Mouse (Mus musculus) liver, adult (tissue): ENCODE results near the gene Napa.

ENCODE experiments used
- GATA4 ChIP-seq: IDR thresholded peaks from 2 replicates; pipeline ENCODE4 v1.6.1; 2014; ENCODE audit warnings: mild to moderate bottlenecking, low read length; ENCODE audit not compliant: insufficient replicate concordance

The Napa gene

DNA sequence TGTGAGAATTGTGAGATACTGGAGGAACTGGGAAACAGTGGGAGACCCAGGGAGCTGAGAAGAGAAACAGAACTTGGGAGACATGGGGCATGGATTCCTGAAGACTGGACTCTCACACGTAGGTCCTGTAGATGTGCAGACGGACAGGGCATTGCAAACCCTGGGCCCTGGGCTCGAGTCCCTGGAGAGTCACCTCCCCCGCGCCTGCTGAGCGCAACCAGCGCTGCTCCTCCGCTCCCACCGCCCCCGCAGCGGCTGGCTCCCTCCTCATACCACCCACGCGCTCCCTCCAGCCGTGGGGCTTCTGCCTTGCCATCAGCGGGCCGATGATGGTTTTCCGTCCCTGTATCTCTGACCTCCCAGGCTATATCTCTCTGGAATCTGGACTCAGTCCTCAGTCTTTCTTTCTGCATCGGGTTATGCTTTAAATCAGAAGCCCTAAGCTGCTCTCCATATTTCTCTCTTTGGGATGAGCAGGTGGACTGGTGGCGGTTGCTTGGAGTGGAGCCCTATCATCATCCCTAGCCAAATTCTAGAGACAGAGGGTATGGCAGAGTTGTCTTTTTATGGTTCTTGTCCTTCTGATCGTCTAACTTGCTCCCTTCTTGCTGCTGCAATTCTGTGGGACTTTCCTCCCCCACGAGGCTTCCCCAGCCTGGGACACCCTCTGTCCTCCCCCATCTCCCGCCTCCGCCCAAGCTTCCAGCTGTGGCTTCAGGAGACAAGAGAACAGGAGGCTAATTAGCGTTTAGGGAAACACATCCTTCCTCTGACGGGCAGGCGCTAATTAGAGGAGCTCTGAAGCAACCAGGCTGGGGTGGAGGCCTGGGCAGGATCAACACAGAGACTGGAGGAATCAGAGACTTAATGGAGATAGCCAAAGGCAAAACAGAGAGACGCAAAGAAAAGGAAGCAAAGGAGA lies 48.5 kb downstream of the Napa start:
- no peak for TF ChIP-seq GATA4

GRCm38 (mm10) chr7:16147643-16148042 lies 49.4 kb downstream of the Napa start:
- no peak for TF ChIP-seq GATA4

- no peak for TF ChIP-seq GATA4
These were observed 51.0 kb downstream of the Napa start for GRCm38 (mm10) chr7:16149241-16149640.

DNA sequence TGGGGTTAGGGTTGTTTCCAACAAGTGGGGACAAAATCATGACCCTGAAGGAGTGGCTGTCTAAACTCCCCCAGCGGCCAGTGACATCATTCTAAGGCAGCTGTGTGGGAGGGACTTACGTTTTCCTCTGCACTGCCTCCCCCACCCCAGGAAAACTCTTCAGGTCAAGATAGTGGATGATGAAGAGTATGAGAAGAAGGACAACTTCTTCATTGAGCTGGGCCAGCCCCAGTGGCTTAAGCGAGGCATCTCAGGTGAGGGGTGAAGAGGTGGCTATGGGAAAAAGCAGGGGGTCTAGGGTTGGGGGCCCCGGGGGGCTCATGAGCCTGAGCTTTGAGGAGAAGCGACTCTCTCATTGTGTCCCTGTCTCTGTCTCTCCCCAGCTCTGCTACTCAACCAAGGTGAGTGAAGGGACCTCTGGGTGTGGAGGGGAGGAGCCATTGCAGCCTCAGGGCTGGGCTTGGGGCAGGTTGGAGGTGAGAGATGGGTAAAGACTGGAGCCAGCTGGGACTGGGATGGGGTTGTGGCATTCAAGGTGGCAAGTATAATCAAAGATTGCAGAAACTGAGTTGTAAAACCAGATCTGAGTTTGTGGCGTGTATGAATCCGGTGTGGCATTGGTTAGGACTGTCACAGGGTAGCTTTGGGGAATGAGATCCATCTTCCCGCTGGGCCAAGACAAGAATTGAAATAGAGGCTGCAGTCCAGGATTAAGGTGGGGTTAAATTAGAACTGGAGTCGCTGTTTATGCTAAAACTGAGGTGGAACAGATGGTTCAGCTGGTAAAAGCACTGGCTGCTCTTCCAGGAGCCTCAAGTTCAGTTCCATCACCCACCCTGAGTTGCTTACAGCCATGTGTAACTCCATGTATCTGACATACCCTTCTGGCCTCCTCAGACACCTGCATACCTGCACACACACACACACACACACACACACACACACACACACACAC lies 52.2 kb downstream of the Napa start:
- no peak for TF ChIP-seq GATA4

DNA sequence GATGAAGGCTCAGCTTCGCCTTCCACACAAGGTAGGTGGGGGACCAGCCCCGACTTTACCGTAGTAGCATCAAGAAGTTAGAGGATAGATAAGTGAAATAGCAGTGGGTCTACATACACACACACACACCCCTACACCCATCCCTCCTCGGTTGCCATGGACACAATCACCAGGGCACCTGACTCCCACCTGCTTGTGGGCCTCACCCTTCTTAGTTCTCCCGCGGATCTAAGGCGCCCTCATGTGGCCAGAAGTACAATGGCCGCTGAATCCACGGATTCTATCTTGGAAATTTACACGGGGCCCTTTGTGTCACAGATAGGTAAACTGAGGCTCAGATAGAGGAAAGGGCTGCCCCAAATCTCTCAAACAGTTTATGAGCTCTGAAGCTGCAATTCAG lies 55.3 kb downstream of the Napa start:
- no peak for TF ChIP-seq GATA4

GRCm38 (mm10) chr7:16155132-16155872 lies 57.0 kb downstream of the Napa start:
- TF ChIP-seq GATA4, result no peak

DNA sequence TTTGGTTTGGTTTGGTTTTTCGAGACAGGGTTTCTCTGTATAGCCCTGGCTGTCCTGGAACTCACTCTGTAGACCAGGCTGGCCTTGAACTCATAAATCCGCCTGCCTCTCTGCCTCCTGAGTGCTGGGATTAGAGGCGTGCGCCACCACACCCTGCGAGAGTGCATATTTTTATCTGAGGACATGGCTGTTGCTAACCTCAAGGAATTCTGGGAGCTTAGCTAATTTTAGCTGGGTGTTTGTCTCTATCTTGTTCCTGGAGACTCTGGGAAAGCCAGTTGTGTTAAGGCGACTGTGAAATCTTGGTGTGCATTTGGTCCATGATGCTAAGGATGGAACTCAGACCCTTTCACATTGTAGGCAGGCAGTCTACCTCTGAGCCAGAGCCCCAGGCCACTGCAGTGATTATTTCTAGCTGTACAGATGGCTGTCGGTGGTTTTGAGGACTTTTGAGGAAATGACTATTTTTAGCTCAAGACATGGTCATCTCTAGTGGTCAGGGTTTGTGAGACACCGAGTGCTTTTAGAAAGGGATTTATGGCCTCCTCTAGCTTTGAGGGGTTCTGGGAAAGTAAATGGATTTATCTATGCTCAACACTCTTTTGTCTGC lies 58.0 kb downstream of the Napa start:
- TF ChIP-seq GATA4, result no peak

DNA sequence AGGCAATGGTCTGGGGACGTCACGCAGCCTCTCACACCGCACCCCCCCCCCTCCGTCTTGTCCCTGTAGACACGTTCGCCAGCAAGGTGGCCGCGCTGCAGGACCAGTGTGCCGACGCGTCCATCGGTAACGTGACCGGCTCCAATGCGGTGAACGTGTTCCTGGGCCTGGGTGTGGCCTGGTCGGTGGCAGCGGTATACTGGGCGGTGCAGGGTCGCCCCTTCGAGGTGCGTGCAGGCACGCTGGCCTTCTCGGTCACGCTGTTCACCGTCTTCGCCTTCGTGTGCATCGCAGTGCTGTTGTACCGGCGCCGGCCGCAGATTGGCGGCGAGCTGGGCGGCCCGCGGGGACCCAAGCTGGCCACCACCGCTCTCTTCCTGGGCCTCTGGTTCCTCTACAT lies 60.5 kb downstream of the Napa start:
- no peak for TF ChIP-seq GATA4

DNA sequence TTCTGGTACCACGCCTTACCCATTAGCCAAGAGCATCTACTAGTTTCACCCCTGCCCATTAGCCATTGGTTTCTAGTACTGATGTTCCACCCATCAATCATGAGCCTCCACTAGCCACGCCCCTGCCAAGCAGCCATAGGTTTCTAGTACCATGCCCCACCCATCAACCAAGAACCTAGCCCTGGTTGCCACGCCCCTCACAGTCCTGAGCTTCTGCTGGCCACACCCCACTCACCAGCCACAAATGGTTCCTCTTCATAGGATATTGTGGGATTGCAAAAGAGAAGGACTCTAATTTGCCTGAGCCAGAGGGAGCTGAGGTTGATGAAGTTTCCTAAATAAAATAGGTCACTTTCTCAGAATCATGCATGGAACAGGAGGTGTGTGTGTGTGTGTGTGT lies 62.4 kb downstream of the Napa start:
- no peak for TF ChIP-seq GATA4

- TF ChIP-seq GATA4, result no peak
These were observed 63.0 kb downstream of the Napa start for GRCm38 (mm10) chr7:16161302-16161701.

- TF ChIP-seq GATA4, result no peak
These were observed 63.8 kb downstream of the Napa start for GRCm38 (mm10) chr7:16162036-16162435.
